Mouse (Mus musculus): Measurements from ENCODE around the gene Nlrp6. TPM values are rescaled to one million over a fixed set of nuclear protein-coding genes. Genes with fewer than 3 reads are reported as not detected.
"Not testable (repeated sequence)": the region's sequence is repeated elsewhere in the genome, so short reads cannot be mapped to it uniquely, and the experiment has no call there.

Gene Nlrp6
- polyA plus RNA-seq, 1 experiment from 2014 or later = 0.07 TPM

DNA sequence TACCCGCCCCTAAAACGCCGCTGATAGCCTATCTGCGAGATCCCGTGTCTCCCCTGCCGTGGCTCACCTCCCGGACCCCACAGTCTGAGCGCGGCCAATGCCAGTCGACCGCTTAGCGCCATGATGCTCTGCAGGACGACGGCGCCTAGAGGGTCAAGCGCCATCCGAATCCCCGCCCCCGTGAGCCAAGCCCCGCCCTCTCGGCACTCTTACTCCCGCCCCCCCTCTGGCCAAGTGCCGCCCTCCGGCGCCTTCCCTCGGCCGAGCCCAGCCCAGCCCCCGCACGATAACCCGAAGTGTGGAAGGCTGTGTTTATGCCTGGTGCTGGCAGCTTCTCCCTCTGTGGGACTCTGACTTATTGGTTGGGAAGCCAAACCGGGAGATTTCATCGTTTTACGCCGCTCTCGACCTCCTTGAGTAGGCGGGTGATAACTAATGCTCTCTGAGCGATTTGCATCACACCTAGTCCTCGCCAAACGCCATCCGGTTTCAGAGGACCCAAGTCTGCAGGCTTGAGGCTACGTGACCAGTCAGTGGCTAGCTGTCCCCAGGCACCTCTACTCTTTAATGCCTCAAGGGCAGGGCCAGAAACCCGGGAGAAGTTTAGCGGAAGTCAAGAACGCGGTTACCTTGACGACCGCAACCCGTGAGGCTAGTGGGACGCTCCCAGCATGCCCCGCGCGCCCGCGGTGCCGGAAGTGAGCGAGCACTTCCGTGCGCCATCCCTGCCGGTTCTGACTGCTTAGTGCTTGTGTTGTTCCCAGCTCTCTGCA, 38.8 kb upstream of the Nlrp6 start, which contains the start of the genes Psmd13 and Sirt3:
Gene Psmd13, plus strand, starts transcription at position 273 of the 773 bp plus-strand sequence.
Gene Sirt3, minus strand, starts transcription at position 614 of the 773 bp plus-strand sequence.
- H3K36me3 ChIP-seq (ENCODE audit: insufficient read depth, low read length) = 0 out of 2 replicates have a peak, but pooled peaks cover under 1% of the 10 kb centered on the region
- peak within 1 kb of the TSS; percentile 77 for H3K27ac ChIP-seq (ENCODE audit: low read length)
- ATAC-seq = peak; percentile 97
- peak within 1 kb of the TSS; percentile 67 for H3K4me2 ChIP-seq (replicated peaks; ENCODE audit: low read depth, low read length)
- H3K9ac ChIP-seq (replicated peaks; ENCODE audit: low read depth) = peak within 1 kb of the TSS; percentile 60
- DNase-seq (ENCODE audit: low spot score) = peak; percentile 98
- H3K4me1 ChIP-seq (ENCODE audit: insufficient read depth, low read depth, low read length) = no peaks in the 10 kb centered on the region
- H3K9me3 ChIP-seq (ENCODE audit: low read length) = no peaks in the 10 kb centered on the region
- no peak; the same call in 1 of the 2 replicates for TF ChIP-seq CTCF (IDR thresholded peaks at IDR 0.05)
- WGBS = under 1% methylated on average over 59 of the region's 59 CpGs
- no peaks in the 10 kb centered on the region for H3K27me3 ChIP-seq (replicated peaks; ENCODE audit: insufficient read depth, low read length)
- peak within 1 kb of the TSS; percentile 73 for H3K4me3 ChIP-seq (ENCODE audit: low read depth, low read length)

DNA sequence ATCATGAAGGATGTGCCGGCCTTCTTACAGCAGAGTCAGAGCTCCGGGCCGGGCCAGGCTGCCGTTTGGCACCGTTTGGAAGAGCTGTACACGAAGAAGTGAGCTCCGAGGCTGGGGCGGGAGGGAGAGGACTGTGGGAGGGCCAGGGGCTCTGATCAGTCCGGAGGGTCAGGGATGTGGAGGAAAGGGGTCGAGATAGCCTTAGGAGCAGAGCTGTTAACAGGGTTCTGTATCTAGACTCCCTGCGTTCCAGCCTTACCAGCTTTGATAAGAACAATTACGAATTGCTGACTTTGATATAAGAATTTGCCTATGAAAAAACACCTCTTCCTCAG, 38.3 kb upstream of the Nlrp6 start:
- DNase-seq (ENCODE audit: low spot score) = no peak

DNA sequence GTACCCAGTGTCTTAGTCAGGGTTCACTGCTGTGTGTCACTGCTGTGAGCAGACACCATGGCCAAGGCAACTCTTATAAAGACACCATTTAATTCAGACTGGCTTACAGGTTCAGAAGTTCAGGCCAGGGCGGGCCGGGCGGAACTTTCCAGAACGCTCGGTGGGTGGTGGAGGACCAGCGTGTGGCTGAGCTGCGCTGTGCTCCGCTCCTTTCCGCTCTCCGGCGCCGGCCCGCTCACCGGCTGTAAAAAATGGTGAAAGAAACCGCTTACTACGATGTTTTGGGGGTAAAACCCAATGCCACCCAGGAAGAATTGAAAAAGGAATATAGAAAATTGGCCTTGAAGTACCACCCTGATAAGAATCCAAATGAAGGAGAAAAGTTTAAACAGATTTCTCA, 30.1 kb upstream of the Nlrp6 start:
- H3K9ac ChIP-seq (replicated peaks; ENCODE audit: low read depth); H3K27ac ChIP-seq (ENCODE audit: low read length); H3K27me3 ChIP-seq (replicated peaks; ENCODE audit: insufficient read depth, low read length); DNase-seq (ENCODE audit: low spot score); H3K4me1 ChIP-seq (ENCODE audit: insufficient read depth, low read depth, low read length); H3K4me3 ChIP-seq (ENCODE audit: low read depth, low read length); ATAC-seq; H3K4me2 ChIP-seq (replicated peaks; ENCODE audit: low read depth, low read length); H3K9me3 ChIP-seq (ENCODE audit: low read length): not testable (repeated sequence)
- WGBS = 97% methylated on average over 16 of the region's 16 CpGs
- H3K36me3 ChIP-seq (ENCODE audit: insufficient read depth, low read length) = peaks cover 41% of the 10 kb centered on the region

More for the DNA sequence above, 38.3 kb upstream of the Nlrp6 start:
- H3K36me3 ChIP-seq (ENCODE audit: insufficient read depth, low read length) = peaks cover 4% of the 10 kb centered on the region; the same call in 1 of the 2 replicates
- H3K9ac ChIP-seq (replicated peaks; ENCODE audit: low read depth) = peak overlapping the region; percentile 60
- no peaks in the 10 kb centered on the region for H3K27me3 ChIP-seq (replicated peaks; ENCODE audit: insufficient read depth, low read length)
- H3K4me1 ChIP-seq (ENCODE audit: insufficient read depth, low read depth, low read length) = no peaks in the 10 kb centered on the region
- H3K9me3 ChIP-seq (ENCODE audit: low read length) = no peaks in the 10 kb centered on the region
- H3K4me2 ChIP-seq (replicated peaks; ENCODE audit: low read depth, low read length) = peak overlapping the region; percentile 67
- peak; percentile 8 for ATAC-seq
- TF ChIP-seq CTCF (IDR thresholded peaks at IDR 0.05) = no peak
- no peak for TF ChIP-seq EP300 (IDR thresholded peaks at IDR 0.05)
- H3K27ac ChIP-seq (ENCODE audit: low read length) = peak overlapping the region; percentile 77
- peak overlapping the region; percentile 73 for H3K4me3 ChIP-seq (ENCODE audit: low read depth, low read length)
- 1% methylated on average over 12 of the region's 12 CpGs for WGBS

DNA sequence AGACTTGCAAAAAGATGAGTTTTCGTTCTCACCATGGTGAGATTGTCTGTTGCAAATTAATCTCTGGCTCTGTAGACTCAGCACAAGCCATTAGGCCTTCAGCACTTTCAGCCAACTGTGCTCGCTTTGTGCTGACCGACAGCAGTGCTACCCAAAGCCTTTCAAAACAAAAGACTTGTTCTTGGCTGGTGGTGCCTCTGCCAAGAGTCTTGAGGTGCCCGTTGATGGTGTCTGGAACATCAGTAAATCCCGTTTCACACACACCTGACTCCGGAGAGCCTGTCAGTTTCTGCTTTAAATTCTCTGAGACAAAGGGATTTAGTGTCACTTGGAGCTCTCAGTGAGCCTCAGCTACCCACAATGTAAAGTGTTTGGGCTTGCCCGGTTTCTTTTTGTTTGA, 26.7 kb upstream of the Nlrp6 start:
- Histone ChIP-seq H3K4me3 (ENCODE audit: low read depth, low read length) (no peak overlapping the region), H3K4me2 (replicated peaks; ENCODE audit: low read depth, low read length) (no peak overlapping the region), H3K9ac (replicated peaks; ENCODE audit: low read depth) (no peak overlapping the region), H3K9me3 (ENCODE audit: low read length) (no peaks in the 10 kb centered on the region), H3K36me3 (ENCODE audit: insufficient read depth, low read length) (peaks cover 51% of the 10 kb centered on the region), H3K27me3 (replicated peaks; ENCODE audit: insufficient read depth, low read length) (no peaks in the 10 kb centered on the region), H3K4me1 (ENCODE audit: insufficient read depth, low read depth, low read length) (no peaks in the 10 kb centered on the region), H3K27ac (ENCODE audit: low read length) (no peak overlapping the region)
- 91% methylated on average over 7 of the region's 7 CpGs for WGBS
- no peak for TF ChIP-seq EP300 (IDR thresholded peaks at IDR 0.05)
- no peak for TF ChIP-seq CTCF (IDR thresholded peaks at IDR 0.05)
- ATAC-seq (no peak), DNase-seq (ENCODE audit: low spot score) (no peak)

DNA sequence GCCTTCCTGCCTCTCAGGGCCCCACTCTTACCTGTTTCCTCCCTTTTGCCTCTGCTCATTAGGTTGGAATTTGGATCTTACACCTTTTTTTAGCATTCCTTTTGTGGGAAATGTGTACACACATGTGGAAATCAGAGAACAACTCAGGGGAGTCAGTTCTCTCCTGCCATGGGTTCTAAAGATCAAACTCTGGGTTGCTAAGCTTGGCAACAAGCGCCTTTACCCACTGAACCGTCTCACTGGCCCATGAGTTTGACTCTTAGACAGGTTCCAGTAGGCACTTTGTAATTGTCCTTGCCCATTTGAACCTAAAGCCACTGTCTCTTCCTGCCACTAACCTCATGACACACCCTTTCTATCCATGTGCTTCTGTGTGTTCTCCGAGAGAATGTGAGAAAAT, 26.1 kb upstream of the Nlrp6 start:
- Histone ChIP-seq H3K27ac (ENCODE audit: low read length) (no peak overlapping the region), H3K4me1 (ENCODE audit: insufficient read depth, low read depth, low read length) (no peaks in the 10 kb centered on the region), H3K27me3 (replicated peaks; ENCODE audit: insufficient read depth, low read length) (no peaks in the 10 kb centered on the region), H3K9me3 (ENCODE audit: low read length) (no peaks in the 10 kb centered on the region), H3K36me3 (ENCODE audit: insufficient read depth, low read length) (peaks cover 45% of the 10 kb centered on the region), H3K4me3 (ENCODE audit: low read depth, low read length) (no peak overlapping the region), H3K4me2 (replicated peaks; ENCODE audit: low read depth, low read length) (no peak overlapping the region), H3K9ac (replicated peaks; ENCODE audit: low read depth) (no peak overlapping the region)
- WGBS = 90% methylated on average over 3 of the region's 3 CpGs
- DNase-seq (ENCODE audit: low spot score) = no peak
- ATAC-seq = no peak
- TF ChIP-seq CTCF (IDR thresholded peaks at IDR 0.05) (no peak), EP300 (IDR thresholded peaks at IDR 0.05) (no peak)

DNA sequence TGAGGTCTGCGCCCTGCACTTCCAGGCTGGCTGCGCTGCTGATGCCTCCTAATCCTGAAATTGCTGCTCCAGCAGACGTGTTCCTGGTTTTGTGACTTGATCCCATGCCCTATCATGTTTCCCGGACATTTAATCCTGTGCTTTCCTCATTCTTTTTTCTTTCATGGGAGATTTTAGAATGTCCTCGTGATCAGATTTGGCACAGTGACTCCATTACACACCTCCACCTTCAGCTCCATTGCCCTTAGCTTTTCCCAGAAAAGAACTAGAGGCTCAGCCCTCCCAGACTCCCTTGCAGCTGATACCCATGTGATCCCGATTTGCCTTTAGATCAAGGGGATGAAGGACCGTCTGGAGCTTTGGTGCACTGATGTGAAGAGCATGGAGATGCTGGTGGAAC, 22.8 kb upstream of the Nlrp6 start:
- Histone ChIP-seq H3K27ac (ENCODE audit: low read length) (no peak overlapping the region), H3K36me3 (ENCODE audit: insufficient read depth, low read length) (peaks cover 31% of the 10 kb centered on the region)
- WGBS = 89% methylated on average over 7 of the region's 7 CpGs

More for the DNA sequence above, 22.8 kb upstream of the Nlrp6 start:
- Histone ChIP-seq H3K4me1 (ENCODE audit: insufficient read depth, low read depth, low read length) (no peaks in the 10 kb centered on the region), H3K9me3 (ENCODE audit: low read length) (no peaks in the 10 kb centered on the region), H3K9ac (replicated peaks; ENCODE audit: low read depth) (no peak overlapping the region), H3K4me3 (ENCODE audit: low read depth, low read length) (no peak overlapping the region), H3K4me2 (replicated peaks; ENCODE audit: low read depth, low read length) (no peak overlapping the region), H3K27me3 (replicated peaks; ENCODE audit: insufficient read depth, low read length) (no peaks in the 10 kb centered on the region)
- TF ChIP-seq EP300 (IDR thresholded peaks at IDR 0.05) = no peak
- no peak for TF ChIP-seq CTCF (IDR thresholded peaks at IDR 0.05)
- ATAC-seq = no peak
- no peak for DNase-seq (ENCODE audit: low spot score)

Measured in lung, postnatal 0 days (tissue).